In the genomic region with DNA sequence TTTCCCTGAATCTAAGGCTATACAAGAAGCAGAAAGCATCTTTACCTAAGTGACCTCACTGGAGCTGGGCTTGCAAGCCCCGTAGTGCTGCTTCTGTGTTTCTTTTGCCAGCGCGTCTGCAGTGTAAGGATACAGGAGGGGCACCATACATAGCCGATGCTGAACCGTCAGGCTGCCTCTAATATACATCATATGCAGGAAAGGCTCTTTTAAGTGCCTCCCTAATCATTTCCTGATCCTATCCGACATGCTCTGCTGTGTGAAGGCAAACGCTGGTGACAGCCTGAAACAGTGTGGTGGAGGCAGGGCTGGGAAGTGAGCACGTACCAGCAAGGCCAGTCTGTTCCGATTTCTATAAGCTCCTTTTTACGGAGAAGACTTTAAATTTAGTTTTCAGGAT, we compare ENCODE assay signal across 23 mouse cellular contexts.
DNase-seq lines count a peak whose midpoint lies in the region; ATAC-seq lines count a peak whose summit lies in the region.
"Had no signal": no experiment of that assay in that cellular context is flagged by ENCODE, and none has a peak within 500 bp of the region (broad histone marks: within the 10 kb centered on the region; RNA-seq: fewer than 3 reads in every experiment).

No protein-coding gene starts in this region.

- no peaks in the 10 kb centered on the region for H3K9me3 ChIP-seq in midbrain, embryonic 15.5 days
- H3K9me3 ChIP-seq in midbrain, embryonic 10.5 days (replicated peaks), result no peaks in the 10 kb centered on the region
- no peaks in the 10 kb centered on the region for H3K9me3 ChIP-seq in embryonic facial prominence, embryonic 12.5 days
- H3K9me3 ChIP-seq in limb, embryonic 10.5 days (replicated peaks), result no peaks in the 10 kb centered on the region
- no peaks in the 10 kb centered on the region for H3K9me3 ChIP-seq in hindbrain, embryonic 14.5 days (ENCODE audit: control insufficient read depth, low read length)
- H3K9me3 ChIP-seq: forebrain, embryonic 12.5 days; hindbrain, embryonic 12.5 days; liver, embryonic 12.5 days had no signal

- no peaks in the 10 kb centered on the region for H3K36me3 ChIP-seq in midbrain, embryonic 15.5 days (replicated peaks)
- H3K36me3 ChIP-seq in midbrain, embryonic 10.5 days, result no peaks in the 10 kb centered on the region
- no peaks in the 10 kb centered on the region for H3K36me3 ChIP-seq in embryonic facial prominence, embryonic 12.5 days
- H3K36me3 ChIP-seq in limb, embryonic 10.5 days, result no peaks in the 10 kb centered on the region
- H3K36me3 ChIP-seq in hindbrain, embryonic 14.5 days (replicated peaks; ENCODE audit: control insufficient read depth, insufficient read depth), result no peaks in the 10 kb centered on the region
- H3K36me3 ChIP-seq: forebrain, embryonic 12.5 days; hindbrain, embryonic 12.5 days; liver, embryonic 12.5 days had no signal

- no peak for DNase-seq in midbrain, embryonic 10.5 days (ENCODE audit: low spot score)
- peak; percentile 37 for DNase-seq in limb, embryonic 10.5 days (ENCODE audit: low spot score)
- no peak for DNase-seq in kidney, postnatal 4 days
- DNase-seq in hindbrain, embryonic 14.5 days (ENCODE audit: low spot score), result no peak
- DNase-seq in right cerebral cortex, postnatal 4 days, result no peak
- DNase-seq: adrenal gland, postnatal 14 days; cerebellum, adult 11-12 months; cerebellum, adult 9-11 months; forebrain, postnatal 0 days; gastrocnemius, postnatal 10 days; heart, postnatal 14 days; kidney, adult 8-10 months; layer of hippocampus, postnatal 36 days; liver, postnatal 0 days had no signal

- H3K4me3 ChIP-seq in midbrain, embryonic 15.5 days, result no peak overlapping the region
- H3K4me3 ChIP-seq in midbrain, embryonic 10.5 days, result no peak overlapping the region
- no peak overlapping the region for H3K4me3 ChIP-seq in embryonic facial prominence, embryonic 12.5 days
- no peak overlapping the region for H3K4me3 ChIP-seq in limb, embryonic 10.5 days
- no peak overlapping the region for H3K4me3 ChIP-seq in hindbrain, embryonic 14.5 days (replicated peaks; ENCODE audit: low read length)
- H3K4me3 ChIP-seq: forebrain, embryonic 12.5 days; hindbrain, embryonic 12.5 days; liver, embryonic 12.5 days had no signal

- peak; percentile 67 for ATAC-seq in midbrain, embryonic 15.5 days (replicated peaks)
- ATAC-seq in embryonic facial prominence, embryonic 12.5 days (ENCODE audit: insufficient number of reproducible peaks, insufficient read depth, low FRiP score, low TSS enrichment), result peak; percentile 47; the same call in 1 of the 2 replicates
- ATAC-seq in hindbrain, embryonic 14.5 days (ENCODE audit: low FRiP score), result no peak
- ATAC-seq: CD4-positive, CD25-positive, alpha-beta regulatory T cell, adult 4 months; forebrain, postnatal 0 days; intestine, embryonic 16.5 days; liver, embryonic 12.5 days; liver, postnatal 0 days had no signal

- H3K4me2 ChIP-seq in midbrain, embryonic 15.5 days, result 0 out of 2 replicates have a peak overlapping the region, but pooled peaks have one; percentile 4
- H3K4me2 ChIP-seq in embryonic facial prominence, embryonic 12.5 days (replicated peaks), result peak overlapping the region; percentile 16; the same call in 1 of the 2 replicates
- no peak overlapping the region for H3K4me2 ChIP-seq in hindbrain, embryonic 14.5 days (replicated peaks)
- H3K4me2 ChIP-seq: forebrain, embryonic 12.5 days; hindbrain, embryonic 12.5 days; liver, embryonic 12.5 days had no signal

- H3K27me3 ChIP-seq in midbrain, embryonic 15.5 days (replicated peaks), result no peaks in the 10 kb centered on the region
- peaks cover 14% of the 10 kb centered on the region; the same call in 1 of the 2 replicates for H3K27me3 ChIP-seq in midbrain, embryonic 10.5 days (ENCODE audit: low read depth, poor library complexity, severe bottlenecking)
- H3K27me3 ChIP-seq in embryonic facial prominence, embryonic 12.5 days, result 0 out of 2 replicates have a peak, but pooled peaks cover 4% of the 10 kb centered on the region
- H3K27me3 ChIP-seq in limb, embryonic 10.5 days (ENCODE audit: low read depth, poor library complexity, severe bottlenecking), result peaks cover 33% of the 10 kb centered on the region; the same call in 1 of the 2 replicates
- no peaks in the 10 kb centered on the region; the same call in 1 of the 2 replicates for H3K27me3 ChIP-seq in hindbrain, embryonic 14.5 days (ENCODE audit: control insufficient read depth, insufficient read depth, low read length)
- H3K27me3 ChIP-seq: hindbrain, embryonic 12.5 days had no signal

- 39% methylated on average over 10 of the region's 10 CpGs for WGBS in midbrain, embryonic 15.5 days
- WGBS in midbrain, embryonic 10.5 days, result 77% methylated on average over 10 of the region's 10 CpGs
- 28% methylated on average over 10 of the region's 10 CpGs for WGBS in embryonic facial prominence, embryonic 12.5 days
- WGBS in limb, embryonic 10.5 days, result 34% methylated on average over 10 of the region's 10 CpGs
- 58% methylated on average over 10 of the region's 10 CpGs for WGBS in hindbrain, embryonic 14.5 days

- H3K4me1 ChIP-seq in midbrain, embryonic 15.5 days, result peaks cover 28% of the 10 kb centered on the region
- peaks cover 16% of the 10 kb centered on the region for H3K4me1 ChIP-seq in midbrain, embryonic 10.5 days
- H3K4me1 ChIP-seq in embryonic facial prominence, embryonic 12.5 days, result peaks cover 25% of the 10 kb centered on the region
- peaks cover 30% of the 10 kb centered on the region for H3K4me1 ChIP-seq in limb, embryonic 10.5 days
- H3K4me1 ChIP-seq in hindbrain, embryonic 14.5 days (replicated peaks; ENCODE audit: control insufficient read depth, insufficient read depth, low read length), result peaks cover 5% of the 10 kb centered on the region; the same call in 1 of the 2 replicates
- H3K4me1 ChIP-seq: liver, embryonic 12.5 days had no signal

- peak overlapping the region; percentile 40; the same call in 1 of the 2 replicates for H3K27ac ChIP-seq in midbrain, embryonic 15.5 days
- H3K27ac ChIP-seq in midbrain, embryonic 10.5 days (replicated peaks), result no peak overlapping the region
- H3K27ac ChIP-seq in embryonic facial prominence, embryonic 12.5 days, result no peak overlapping the region
- H3K27ac ChIP-seq in limb, embryonic 10.5 days, result no peak overlapping the region
- no peak overlapping the region for H3K27ac ChIP-seq in hindbrain, embryonic 14.5 days
- H3K27ac ChIP-seq: forebrain, embryonic 12.5 days; hindbrain, embryonic 12.5 days; kidney, postnatal 0 days; liver, embryonic 12.5 days; macrophage had no signal

- H3K9ac ChIP-seq in midbrain, embryonic 15.5 days, result no peak overlapping the region
- H3K9ac ChIP-seq in embryonic facial prominence, embryonic 12.5 days, result no peak overlapping the region
- H3K9ac ChIP-seq in hindbrain, embryonic 14.5 days, result no peak overlapping the region
- H3K9ac ChIP-seq: forebrain, embryonic 12.5 days; forebrain, postnatal 0 days; hindbrain, embryonic 12.5 days; liver, embryonic 12.5 days; liver, postnatal 0 days had no signal
